Mouse (Mus musculus): Measurements from ENCODE around the gene Lurap1.

Lurap1 gene

GRCm38 (mm10) chr4:116110695-116111094, 40.4 kb downstream of the Lurap1 start:
- no peak for DNase-seq (ENCODE audit: low spot score)

DNA sequence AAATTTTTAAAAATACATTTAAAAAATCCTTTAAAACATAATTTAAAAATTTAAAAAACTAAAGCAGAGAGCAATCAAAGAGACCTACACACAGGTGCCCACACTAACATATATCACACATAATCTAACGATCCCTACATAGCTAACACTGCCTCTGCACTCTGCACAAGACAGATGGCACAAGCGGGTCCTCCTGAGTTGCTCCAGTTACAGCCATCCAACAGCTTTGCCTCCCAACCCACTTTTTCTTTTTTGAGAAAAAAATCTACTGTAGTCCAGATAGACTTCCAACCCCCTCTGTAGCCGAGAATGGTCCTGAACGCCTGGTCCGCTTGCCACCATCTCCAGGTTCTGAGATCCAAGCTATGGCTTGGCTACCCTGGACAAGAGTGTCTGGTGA, 45.9 kb downstream of the Lurap1 start:
- no peak for DNase-seq (ENCODE audit: low spot score)

DNA sequence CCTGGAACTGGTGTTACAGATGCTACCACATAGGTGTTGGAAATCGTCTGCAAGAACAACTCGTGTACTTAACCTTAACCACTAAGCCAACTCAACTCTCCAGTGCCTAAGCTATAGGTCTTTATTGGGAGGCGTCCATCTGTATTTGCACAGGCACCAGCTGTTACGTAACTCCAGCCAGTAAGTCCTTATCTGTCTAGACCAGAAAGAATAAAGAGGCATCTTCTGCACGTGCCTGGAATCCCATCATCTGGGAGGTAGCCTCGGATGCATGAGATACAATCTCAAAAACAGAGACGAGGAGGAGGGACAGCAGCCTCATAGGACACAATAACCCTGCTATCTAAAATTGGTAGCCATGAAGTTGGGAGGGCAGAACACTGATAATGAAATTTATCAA, 50.2 kb downstream of the Lurap1 start:
- DNase-seq (ENCODE audit: low spot score): no peak

DNA sequence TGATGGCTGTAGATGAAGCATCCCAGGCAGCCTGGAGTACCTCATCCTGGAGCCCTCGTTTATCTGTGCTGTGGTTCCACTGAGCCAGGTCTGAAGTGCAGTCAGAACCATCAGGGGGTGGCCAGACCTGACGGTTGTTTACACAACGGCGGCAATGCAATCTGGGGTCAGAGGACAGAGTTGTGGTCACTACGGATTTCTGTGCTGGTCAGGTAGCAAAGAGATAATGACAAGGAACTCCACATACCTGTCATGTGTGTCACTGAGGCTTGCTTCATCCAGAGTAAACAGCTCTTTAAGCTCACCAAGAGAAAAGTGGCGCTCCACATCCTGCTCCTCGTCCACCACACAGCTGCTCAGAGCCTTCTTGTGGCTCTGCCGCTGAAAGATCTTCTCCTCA, 53.9 kb downstream of the Lurap1 start:
- DNase-seq (ENCODE audit: low spot score): no peak

- DNase-seq (ENCODE audit: low spot score): no peak
Observed at GRCm38 (mm10) chr4:116096291-116096690, 54.8 kb downstream of the Lurap1 start.

DNA sequence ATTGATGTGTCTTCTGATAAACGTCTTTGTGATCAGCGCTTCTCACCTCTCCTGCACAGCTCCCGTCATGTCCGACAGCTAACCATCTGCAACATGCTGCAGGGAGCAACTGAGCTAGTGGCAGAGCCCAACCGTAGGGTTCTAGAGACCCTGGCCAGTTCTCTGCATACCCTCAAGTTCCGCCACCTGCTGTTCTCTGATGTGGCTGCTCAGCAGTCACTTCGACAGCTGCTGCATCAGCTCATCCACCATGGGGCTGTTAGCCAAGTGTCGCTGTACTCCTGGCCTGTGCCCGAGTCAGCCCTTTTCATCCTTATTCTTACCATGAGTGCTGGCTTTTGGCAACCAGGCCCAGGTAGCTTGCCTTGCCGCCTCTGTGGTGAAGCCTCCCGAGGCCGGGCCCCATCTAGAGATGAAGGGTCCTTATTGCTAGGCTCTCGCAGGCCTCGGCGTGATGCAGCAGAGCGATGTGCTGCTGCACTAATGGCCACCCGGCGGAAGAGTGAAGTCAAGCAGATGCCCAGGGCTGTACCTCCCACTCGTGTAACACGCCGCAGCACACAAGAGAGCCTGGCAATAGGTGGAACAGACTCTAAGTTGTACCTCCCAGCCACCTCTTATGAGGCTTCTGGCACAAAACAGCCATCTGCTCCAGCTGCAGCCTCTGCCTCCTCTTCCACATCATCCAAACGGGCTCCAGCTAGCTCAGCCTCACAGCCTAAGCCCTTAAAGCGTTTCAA, 62.5 kb downstream of the Lurap1 start:
- DNase-seq (ENCODE audit: low spot score): no peak

All from embryo, embryonic 10.5 days (tissue).